Mouse (Mus musculus) kidney, adult 2 months (tissue): ENCODE measurements around the gene Zfp626.

Source experiments
- CTCF ChIP-seq: fragments of 200-500 bp; conservative IDR thresholded peaks from 2 replicates; pipeline ENCODE4 v1.5.1; 2011; ENCODE audit warnings: low read depth, mild to moderate bottlenecking, control low read depth, low read length, moderate library complexity, mixed read lengths; ENCODE audit not compliant: insufficient read depth, insufficient read length
- POLR2A ChIP-seq: fragments of 200-500 bp; IDR thresholded peaks from one replicate; pipeline ENCODE4 v1.6.1; 2011; ENCODE audit warnings: low read depth, low read length, control low read depth

GRCm38 (mm10) chr7:27839596-27839995 lies 32.6 kb downstream of the Zfp626 start:
- TF ChIP-seq CTCF (no peak), POLR2A (no peak)
